Mouse (Mus musculus) heart, embryonic 13.5 days (tissue): ENCODE data around the gene Tnfrsf13b. TPM values are rescaled to one million over a fixed set of nuclear protein-coding genes. Genes with fewer than 3 reads are reported as not detected.
"Not testable (repeated sequence)": the region's sequence is repeated elsewhere in the genome, so short reads cannot be mapped to it uniquely, and the experiment has no call there.

ENCODE experiments used
- ATAC-seq: fragments of 200-750 bp; cut with Nextera tagmentation; 2 replicates; pipeline ENCODE4 v1.8.0; 2017; ENCODE audit warnings: moderate TSS enrichment; ENCODE audit not compliant: insufficient number of reproducible peaks, low FRiP score, low TSS enrichment; ENCODE audit errors: extremely low read depth
- H3K27ac ChIP-seq: fragments of 300-500 bp; sonication (generic); replicated peaks from 2 replicates; pipeline ENCODE4 v1.5.1; 2015; ENCODE audit warnings: moderate library complexity, mild to moderate bottlenecking, inconsistent platforms
- H3K27me3 ChIP-seq: fragments of 300-500 bp; sonication (generic); replicated peaks from 2 replicates; pipeline ENCODE4 v1.6.1; 2015; ENCODE audit warnings: mild to moderate bottlenecking, inconsistent platforms
- H3K36me3 ChIP-seq: fragments of 300-500 bp; sonication (generic); 2 replicates; pipeline ENCODE4 v1.6.1; 2015; ENCODE audit warnings: mild to moderate bottlenecking, inconsistent platforms
- H3K4me1 ChIP-seq: fragments of 300-500 bp; sonication (generic); 2 replicates; pipeline ENCODE4 v1.6.1; 2015; ENCODE audit warnings: inconsistent platforms
- H3K4me2 ChIP-seq: fragments of 300-500 bp; sonication (generic); 2 replicates; pipeline ENCODE4 v1.6.1; 2015; ENCODE audit warnings: inconsistent platforms, mild to moderate bottlenecking, moderate library complexity
- H3K4me3 ChIP-seq: fragments of 300-500 bp; sonication (generic); 2 replicates; pipeline ENCODE4 v1.5.1; 2015; ENCODE audit warnings: moderate library complexity, mild to moderate bottlenecking, inconsistent platforms
- H3K9ac ChIP-seq: fragments of 300-500 bp; sonication (generic); 2 replicates; pipeline ENCODE4 v1.6.1; 2015; ENCODE audit warnings: inconsistent platforms, mild to moderate bottlenecking, moderate library complexity
- H3K9me3 ChIP-seq: fragments of 300-500 bp; sonication (generic); 2 replicates; pipeline ENCODE4 v1.6.1; 2016; ENCODE audit warnings: inconsistent platforms
- WGBS: fragments of 180-500 bp; shearing (Covaris S2); methylation state at CpG from one replicate; pipeline ENCODE4 v1.1.7; 2015; ENCODE audit warnings: mixed read lengths; 5-methylcytosine and 5-hydroxymethylcytosine counted together
- polyA plus RNA-seq: library from polyadenylated mRNA; unstranded; fragments of >200 nt; fragmentation: Nextera tagmentation; extraction: Ambion mirVana; gene quantifications from 2 replicates; pipeline ENCODE4 v1.2.1, GENCODE M21; 2015

The Tnfrsf13b gene
- polyA plus RNA-seq, 1 experiment from 2014 or later, result 2.4 TPM

GRCm38 (mm10) chr11:61155727-61156126 is 29.2 kb downstream of the Tnfrsf13b start:
- no peak overlapping the region for H3K4me2 ChIP-seq
- no peak overlapping the region for H3K4me3 ChIP-seq
- no peak overlapping the region for H3K9ac ChIP-seq
- 65% methylated on average over 2 of the region's 2 CpGs for WGBS
- no peak for ATAC-seq
- peaks cover 97% of the 10 kb centered on the region for H3K36me3 ChIP-seq
- H3K27ac ChIP-seq, result no peak overlapping the region
- H3K4me1 ChIP-seq, result peaks cover 17% of the 10 kb centered on the region
- no peaks in the 10 kb centered on the region for H3K9me3 ChIP-seq
- no peaks in the 10 kb centered on the region for H3K27me3 ChIP-seq

DNA sequence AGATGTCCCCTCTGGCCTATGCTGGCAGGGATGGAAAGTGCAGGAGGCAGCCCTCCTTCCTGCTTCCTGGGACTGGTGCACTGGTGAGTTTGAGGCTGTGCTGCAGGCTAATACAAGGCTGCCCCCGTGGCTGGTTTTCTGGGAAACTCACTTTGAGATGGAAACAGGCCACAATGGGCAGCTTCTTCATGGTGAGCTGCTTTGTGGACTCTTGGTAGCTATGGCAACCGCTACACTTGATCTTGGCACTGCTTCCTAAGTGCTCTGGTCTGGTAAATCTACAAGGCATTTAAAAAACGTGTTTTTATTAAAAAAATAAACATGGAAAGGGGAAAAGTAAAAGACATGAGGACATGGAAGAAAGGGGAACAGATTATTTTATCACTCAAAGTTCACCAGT is 31.6 kb downstream of the Tnfrsf13b start:
- Histone ChIP-seq H3K4me1 (peaks cover 17% of the 10 kb centered on the region), H3K27me3 (no peaks in the 10 kb centered on the region), H3K9me3 (no peaks in the 10 kb centered on the region), H3K27ac (no peak overlapping the region), H3K4me3 (no peak overlapping the region), H3K4me2 (no peak overlapping the region), H3K36me3 (peaks cover 100% of the 10 kb centered on the region), H3K9ac (no peak overlapping the region)
- ATAC-seq, result no peak
- WGBS, result 73% methylated on average over 3 of the region's 3 CpGs

GRCm38 (mm10) chr11:61159796-61160732 is 33.5 kb downstream of the Tnfrsf13b start:
- WGBS, result 68% methylated on average over 11 of the region's 11 CpGs
- Histone ChIP-seq H3K27ac (no peak overlapping the region), H3K4me2 (no peak overlapping the region), H3K9ac (no peak overlapping the region), H3K4me1 (peaks cover 20% of the 10 kb centered on the region), H3K9me3 (no peaks in the 10 kb centered on the region), H3K27me3 (no peaks in the 10 kb centered on the region), H3K4me3 (no peak overlapping the region), H3K36me3 (peaks cover 100% of the 10 kb centered on the region)
- no peak for ATAC-seq

GRCm38 (mm10) chr11:61161121-61161520 is 34.6 kb downstream of the Tnfrsf13b start:
- Histone ChIP-seq H3K4me1 (peaks cover 13% of the 10 kb centered on the region), H3K4me2 (no peak overlapping the region), H3K36me3 (peaks cover 100% of the 10 kb centered on the region), H3K4me3 (no peak overlapping the region), H3K9me3 (no peaks in the 10 kb centered on the region), H3K27me3 (no peaks in the 10 kb centered on the region), H3K27ac (no peak overlapping the region), H3K9ac (no peak overlapping the region)
- ATAC-seq, result no peak
- 87% methylated on average over 13 of the region's 13 CpGs for WGBS

GRCm38 (mm10) chr11:61162776-61163175 is 36.2 kb downstream of the Tnfrsf13b start:
- ATAC-seq, result no peak
- Histone ChIP-seq H3K4me1 (peaks cover 10% of the 10 kb centered on the region; the same call in 1 of the 2 replicates), H3K4me2 (no peak overlapping the region), H3K27me3 (no peaks in the 10 kb centered on the region), H3K9ac (no peak overlapping the region), H3K9me3 (no peaks in the 10 kb centered on the region), H3K36me3 (peaks cover 100% of the 10 kb centered on the region), H3K27ac (no peak overlapping the region), H3K4me3 (no peak overlapping the region)
- WGBS, result 91% methylated on average over 14 of the region's 14 CpGs

DNA sequence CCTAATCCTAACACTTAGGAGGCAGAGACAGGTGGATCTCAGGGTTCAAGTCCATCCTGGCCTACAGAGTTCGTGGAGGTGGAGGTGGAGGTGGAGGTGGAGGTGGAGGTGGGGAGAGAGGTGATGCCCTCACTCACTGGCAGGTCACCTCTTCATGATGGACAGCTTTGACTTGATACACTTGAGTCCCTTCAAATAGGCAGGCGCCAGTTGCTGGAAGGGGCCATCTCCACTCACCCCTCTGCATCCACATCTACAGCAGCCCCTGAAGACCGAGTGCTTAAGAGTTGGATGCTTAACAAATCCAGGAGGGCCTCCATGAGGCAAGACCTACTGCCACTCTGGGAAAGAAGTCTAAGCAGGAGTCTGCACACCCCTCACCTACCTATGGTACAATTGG is 36.8 kb downstream of the Tnfrsf13b start:
- peaks cover 15% of the 10 kb centered on the region for H3K4me1 ChIP-seq
- H3K4me2 ChIP-seq, result no peak overlapping the region
- ATAC-seq, result no peak
- no peaks in the 10 kb centered on the region for H3K9me3 ChIP-seq
- H3K9ac ChIP-seq, result no peak overlapping the region
- H3K27ac ChIP-seq, result no peak overlapping the region
- H3K36me3 ChIP-seq, result peaks cover 100% of the 10 kb centered on the region
- no peaks in the 10 kb centered on the region for H3K27me3 ChIP-seq
- no peak overlapping the region for H3K4me3 ChIP-seq
- WGBS, result 81% methylated on average over 3 of the region's 3 CpGs

DNA sequence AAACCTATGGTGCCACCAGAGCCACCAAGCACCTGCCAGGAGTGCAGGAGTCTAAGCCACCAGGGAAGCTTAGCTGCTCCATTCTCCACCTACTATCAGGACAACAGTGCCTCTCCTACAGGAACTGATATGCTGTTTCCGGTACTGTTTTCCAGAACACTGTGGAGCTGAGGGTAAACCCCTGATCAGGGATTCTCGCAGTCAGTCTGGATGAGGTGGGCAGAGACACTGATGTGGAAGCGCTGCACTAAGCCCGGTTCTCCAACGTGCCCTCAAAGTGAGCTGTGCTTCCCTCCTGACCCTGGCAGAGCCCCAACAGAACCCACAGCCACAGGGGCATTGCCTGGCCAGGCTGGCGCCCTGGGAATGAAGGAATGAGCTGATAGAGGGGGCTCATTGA is 37.8 kb downstream of the Tnfrsf13b start:
- peaks cover 25% of the 10 kb centered on the region for H3K4me1 ChIP-seq
- H3K36me3 ChIP-seq, result peaks cover 90% of the 10 kb centered on the region
- H3K27ac ChIP-seq, result no peak overlapping the region
- ATAC-seq, result no peak
- no peak overlapping the region for H3K4me3 ChIP-seq
- no peak overlapping the region for H3K9ac ChIP-seq
- 77% methylated on average over 6 of the region's 6 CpGs for WGBS
- H3K4me2 ChIP-seq, result no peak overlapping the region
- H3K9me3 ChIP-seq, result no peaks in the 10 kb centered on the region
- no peaks in the 10 kb centered on the region for H3K27me3 ChIP-seq

DNA sequence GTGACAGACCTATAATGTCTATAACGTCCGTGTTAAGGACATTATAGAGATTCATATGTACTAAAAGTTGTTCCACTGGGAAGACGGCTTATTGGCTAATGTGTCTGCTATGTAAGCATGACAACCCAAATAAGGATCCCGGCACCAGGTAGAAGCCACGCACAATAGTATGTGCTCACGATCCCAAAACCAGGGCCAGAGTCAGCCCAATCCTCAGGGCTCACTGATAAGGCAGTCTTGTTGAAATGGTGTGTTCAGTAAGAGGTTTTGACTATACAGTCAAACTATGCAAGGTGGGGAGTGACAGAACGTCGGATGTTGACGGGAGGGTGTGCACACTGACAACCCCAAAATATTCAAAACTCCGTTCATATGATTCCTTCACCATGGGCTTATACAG is 38.3 kb downstream of the Tnfrsf13b start:
- H3K4me3 ChIP-seq, result no peak overlapping the region
- WGBS, result 91% methylated on average over 10 of the region's 10 CpGs
- no peak overlapping the region for H3K4me2 ChIP-seq
- no peak overlapping the region for H3K9ac ChIP-seq
- H3K9me3 ChIP-seq, result no peaks in the 10 kb centered on the region
- peaks cover 84% of the 10 kb centered on the region for H3K36me3 ChIP-seq
- H3K4me1 ChIP-seq, result peaks cover 25% of the 10 kb centered on the region
- no peak for ATAC-seq
- no peak overlapping the region for H3K27ac ChIP-seq
- H3K27me3 ChIP-seq, result no peaks in the 10 kb centered on the region

- Histone ChIP-seq H3K4me3 (no peak overlapping the region), H3K27me3 (no peaks in the 10 kb centered on the region), H3K9ac (no peak overlapping the region), H3K36me3 (peaks cover 31% of the 10 kb centered on the region), H3K4me2 (no peak overlapping the region), H3K4me1 (peaks cover 56% of the 10 kb centered on the region), H3K9me3 (no peaks in the 10 kb centered on the region), H3K27ac (no peak overlapping the region)
- no peak for ATAC-seq
- WGBS, result 81% methylated on average over 5 of the region's 5 CpGs
Observed at GRCm38 (mm10) chr11:61170184-61170583, 43.6 kb downstream of the Tnfrsf13b start.

- H3K9me3 ChIP-seq, H3K27me3 ChIP-seq, H3K36me3 ChIP-seq, ATAC-seq, H3K27ac ChIP-seq: not testable (repeated sequence)
- WGBS, result 33% methylated on average over 15 of the region's 15 CpGs
- Histone ChIP-seq H3K4me1 (peaks cover 54% of the 10 kb centered on the region), H3K9ac (peak overlapping the region; percentile 99), H3K4me3 (peak overlapping the region; percentile 100), H3K4me2 (peak overlapping the region; percentile 85)
Observed at GRCm38 (mm10) chr11:61173477-61173876, 46.9 kb downstream of the Tnfrsf13b start.

DNA sequence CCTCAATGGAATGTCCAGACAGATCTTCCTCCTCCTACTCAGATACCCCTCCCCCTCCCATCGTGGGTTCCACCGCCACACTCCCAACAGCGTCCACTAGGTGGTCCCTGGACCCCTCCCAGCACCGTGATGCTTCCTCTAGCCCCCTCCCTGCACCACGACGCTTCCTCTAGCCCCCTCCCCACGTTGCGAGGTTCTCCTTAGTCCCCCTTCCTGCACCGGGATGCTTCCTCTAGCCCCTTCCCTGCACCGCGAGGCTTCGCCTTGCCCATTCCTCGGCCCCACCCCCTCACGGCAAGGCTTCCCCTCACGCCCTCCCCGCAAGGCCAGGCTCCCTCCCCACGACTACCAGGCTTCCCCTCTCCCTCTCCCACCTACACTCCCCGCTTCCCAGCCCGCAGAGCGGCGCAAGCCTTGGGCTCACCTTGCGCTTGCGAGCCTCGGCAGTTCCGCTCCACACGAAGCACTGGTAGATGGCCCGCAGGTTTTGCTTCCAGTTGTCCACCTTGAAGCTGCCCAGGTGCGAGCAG is 47.8 kb downstream of the Tnfrsf13b start:
- H3K27me3 ChIP-seq, result no peaks in the 10 kb centered on the region
- peak overlapping the region; percentile 99 for H3K27ac ChIP-seq
- peak overlapping the region; percentile 85 for H3K4me2 ChIP-seq
- H3K36me3 ChIP-seq, result no peaks in the 10 kb centered on the region
- no peaks in the 10 kb centered on the region for H3K9me3 ChIP-seq
- whole genome bisulfite sequencing, result 0% methylated on average over 28 of the region's 28 CpGs
- peaks cover 45% of the 10 kb centered on the region for H3K4me1 ChIP-seq
- peak; percentile 7 for ATAC-seq
- peak overlapping the region; percentile 100 for H3K4me3 ChIP-seq
- H3K9ac ChIP-seq, result peak overlapping the region; percentile 99
